Mouse (Mus musculus) forebrain, postnatal 0 days (tissue): ENCODE data around the gene Kiss1. TPM values are rescaled to one million over a fixed set of nuclear protein-coding genes. Genes with fewer than 3 reads are reported as not detected.

Experiments used
- ATAC-seq: fragments of 200-750 bp; cut with Nextera tagmentation; 2 replicates; pipeline ENCODE4 v1.8.0; 2017; ENCODE audit warnings: mild to moderate bottlenecking, moderate library complexity
- DNase-seq: peaks from one replicate; pipeline ENCODE4 v3.0.0-alpha.2; 2015
- H3K27ac ChIP-seq: fragments of 300-500 bp; sonication (generic); 2 replicates; pipeline ENCODE4 v1.5.1; 2014; ENCODE audit warnings: low read depth, mild to moderate bottlenecking, antibody characterized with exemption, low read length, moderate library complexity, mixed read lengths
- H3K27me3 ChIP-seq: fragments of 300-500 bp; sonication (generic); 2 replicates; pipeline ENCODE4 v1.6.1; 2014; ENCODE audit warnings: mild to moderate bottlenecking, low read length, mixed read lengths; ENCODE audit not compliant: insufficient read depth
- H3K36me3 ChIP-seq: fragments of 300-500 bp; sonication (generic); 2 replicates; pipeline ENCODE4 v1.6.1; 2014; ENCODE audit warnings: mild to moderate bottlenecking, moderate library complexity; ENCODE audit not compliant: insufficient read depth
- H3K4me1 ChIP-seq: fragments of 300-500 bp; sonication (generic); 2 replicates; pipeline ENCODE4 v1.6.1; 2014; ENCODE audit warnings: antibody characterized with exemption; ENCODE audit not compliant: insufficient read depth
- H3K4me2 ChIP-seq: fragments of 300-500 bp; sonication (generic); 2 replicates; pipeline ENCODE4 v1.6.1; 2014; ENCODE audit warnings: low read depth, mild to moderate bottlenecking, moderate library complexity
- H3K4me3 ChIP-seq: fragments of 300-500 bp; sonication (generic); 2 replicates; pipeline ENCODE4 v1.5.1; 2014; ENCODE audit warnings: low read depth, low read length, mixed read lengths
- H3K9ac ChIP-seq: fragments of 300-500 bp; sonication (generic); 2 replicates; pipeline ENCODE4 v1.6.1; 2014; ENCODE audit warnings: mild to moderate bottlenecking
- H3K9me3 ChIP-seq: fragments of 300-500 bp; sonication (generic); 2 replicates; pipeline ENCODE4 v1.6.1; 2016; ENCODE audit warnings: low read length
- CTCF ChIP-seq: sonication (generic); IDR thresholded peaks from 2 replicates; pipeline ENCODE4 v1.5.1; 2016; ENCODE audit warnings: antibody characterized with exemption, control low read depth, low read depth
- WGBS: fragments of 180-500 bp; shearing (Covaris S2); extraction: QIAGEN DNeasy Blood & Tissue Kit; methylation state at CpG from one replicate; pipeline ENCODE4 v1.1.7; 2014; 5-methylcytosine and 5-hydroxymethylcytosine counted together
- polyA plus RNA-seq: library from polyadenylated mRNA; unstranded; fragments of >200 nt; fragmentation: Nextera tagmentation; extraction: Ambion mirVana; gene quantifications from 2 replicates; pipeline ENCODE4 v1.2.1, GENCODE M21; 2015
- total RNA-seq: library from RNA; depleted of rRNA; stranded (reverse); fragments of >200 nt; gene quantifications from 2 replicates; pipeline ENCODE4 v1.2.3, GENCODE M21; 2014

The Kiss1 gene
- total and polyA plus RNA-seq, 2 experiments from 2014 or later: not detected

DNA sequence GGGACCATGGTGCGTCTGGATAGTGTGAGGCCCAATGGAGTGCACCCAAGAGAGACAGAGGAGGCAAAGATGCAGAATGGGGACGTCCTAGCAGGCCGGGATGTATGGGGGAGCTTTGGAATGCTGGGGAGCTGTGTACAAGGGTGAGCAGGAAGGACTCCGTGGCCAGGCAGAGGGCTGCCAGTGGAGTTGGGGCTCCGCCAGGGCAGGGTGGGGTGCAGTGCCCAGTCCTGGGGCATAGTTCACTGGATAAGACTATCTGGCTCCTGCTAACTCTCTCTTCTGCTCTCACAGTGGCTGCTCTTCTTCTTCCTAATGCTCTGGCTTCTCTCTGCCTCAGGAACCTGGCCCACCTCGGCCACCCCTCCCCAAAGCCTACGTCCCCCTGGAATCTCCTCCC lies 35.8 kb upstream of the Kiss1 start:
- Histone ChIP-seq H3K4me1 (no peaks in the 10 kb centered on the region), H3K9ac (no peak overlapping the region), H3K36me3 (peaks cover 51% of the 10 kb centered on the region; the same call in 1 of the 2 replicates), H3K9me3 (no peaks in the 10 kb centered on the region), H3K4me2 (no peak overlapping the region), H3K27me3 (no peaks in the 10 kb centered on the region), H3K27ac (no peak overlapping the region), H3K4me3 (no peak overlapping the region)
- DNase-seq (no peak), ATAC-seq (no peak)
- no peak for TF ChIP-seq CTCF
- WGBS: 80% methylated on average over 7 of the region's 7 CpGs

- Histone ChIP-seq H3K36me3 (peaks cover 46% of the 10 kb centered on the region; the same call in 1 of the 2 replicates), H3K4me1 (no peaks in the 10 kb centered on the region), H3K9ac (no peak overlapping the region), H3K27ac (no peak overlapping the region), H3K27me3 (no peaks in the 10 kb centered on the region), H3K4me2 (no peak overlapping the region), H3K9me3 (no peaks in the 10 kb centered on the region), H3K4me3 (no peak overlapping the region)
- TF ChIP-seq CTCF: no peak
- 86% methylated on average over 4 of the region's 4 CpGs for WGBS
- DNase-seq (no peak), ATAC-seq (no peak)
Measured at GRCm38 (mm10) chr1:133287051-133287450, 34.6 kb upstream of the Kiss1 start.

- WGBS: 96% methylated on average over 12 of the region's 12 CpGs
- Histone ChIP-seq H3K4me2 (no peak overlapping the region), H3K9me3 (no peaks in the 10 kb centered on the region), H3K27me3 (no peaks in the 10 kb centered on the region), H3K4me1 (no peaks in the 10 kb centered on the region), H3K36me3 (peaks cover 39% of the 10 kb centered on the region), H3K27ac (no peak overlapping the region), H3K9ac (no peak overlapping the region), H3K4me3 (no peak overlapping the region)
- no peak for DNase-seq
- no peak for TF ChIP-seq CTCF
- no peak for ATAC-seq
Measured at GRCm38 (mm10) chr1:133287880-133288279, 33.8 kb upstream of the Kiss1 start.

DNA sequence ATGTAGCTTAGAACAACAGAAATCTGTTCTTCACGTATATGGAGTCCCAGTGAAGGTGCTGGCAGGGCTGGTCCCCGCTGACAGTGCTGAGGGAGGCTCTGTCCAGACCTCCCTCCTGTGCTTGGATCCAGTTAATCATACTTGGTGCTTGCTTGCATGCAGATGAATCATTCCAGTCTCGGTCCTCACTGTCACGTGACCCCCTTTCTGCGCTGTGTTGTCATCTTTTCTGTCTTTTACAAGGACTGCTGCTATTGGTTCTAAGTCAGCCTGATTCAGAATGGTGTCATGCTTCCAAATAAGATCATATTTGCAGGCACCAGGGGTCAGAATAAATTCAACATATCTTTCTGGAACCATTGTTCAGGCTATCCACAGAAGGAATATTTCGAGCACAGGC lies 29.8 kb upstream of the Kiss1 start:
- Histone ChIP-seq H3K9me3 (no peaks in the 10 kb centered on the region), H3K9ac (no peak overlapping the region), H3K27ac (no peak overlapping the region), H3K27me3 (no peaks in the 10 kb centered on the region), H3K4me1 (no peaks in the 10 kb centered on the region), H3K4me3 (no peak overlapping the region), H3K36me3 (peaks cover 37% of the 10 kb centered on the region), H3K4me2 (no peak overlapping the region)
- no peak for TF ChIP-seq CTCF
- WGBS: 90% methylated on average over 6 of the region's 6 CpGs
- DNase-seq (no peak), ATAC-seq (no peak)

GRCm38 (mm10) chr1:133292608-133293007 lies 29.1 kb upstream of the Kiss1 start:
- ATAC-seq: no peak
- H3K36me3 ChIP-seq: peaks cover 30% of the 10 kb centered on the region

DNA sequence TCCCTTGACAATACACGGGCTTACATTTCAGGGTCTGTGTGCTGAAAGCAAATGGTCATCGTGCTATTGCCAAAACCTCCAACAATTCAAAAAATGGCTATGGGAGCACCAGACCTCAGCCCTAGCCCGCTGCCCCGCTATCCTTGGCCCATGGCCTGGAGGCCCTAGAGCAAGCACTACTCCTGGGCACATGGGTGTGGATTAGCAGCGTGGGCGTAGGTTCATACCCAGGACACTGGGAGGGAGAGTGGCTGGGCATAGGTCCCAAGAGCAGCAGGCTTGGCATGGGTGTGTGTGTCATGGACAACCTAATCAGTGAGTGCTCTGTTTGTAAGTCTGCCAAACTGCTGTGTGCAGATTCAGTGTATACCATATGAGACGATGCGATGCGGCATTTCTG lies 25.3 kb upstream of the Kiss1 start:
- peak; percentile 23; the same call in 1 of the 2 replicates for ATAC-seq

More at GRCm38 (mm10) chr1:133292608-133293007, 29.1 kb upstream of the Kiss1 start:
- peak; percentile 29 for TF ChIP-seq CTCF
- H3K27ac ChIP-seq: no peak overlapping the region
- no peaks in the 10 kb centered on the region for H3K27me3 ChIP-seq
- no peaks in the 10 kb centered on the region for H3K9me3 ChIP-seq
- no peak overlapping the region for H3K4me3 ChIP-seq
- no peak overlapping the region for H3K4me2 ChIP-seq
- no peaks in the 10 kb centered on the region for H3K4me1 ChIP-seq
- DNase-seq: no peak
- no peak overlapping the region for H3K9ac ChIP-seq

GRCm38 (mm10) chr1:133298816-133299215 lies 22.9 kb upstream of the Kiss1 start:
- Histone ChIP-seq H3K4me3 (no peak overlapping the region), H3K27ac (no peak overlapping the region), H3K9me3 (no peaks in the 10 kb centered on the region), H3K9ac (no peak overlapping the region), H3K4me2 (no peak overlapping the region), H3K4me1 (no peaks in the 10 kb centered on the region), H3K27me3 (no peaks in the 10 kb centered on the region), H3K36me3 (peaks cover 19% of the 10 kb centered on the region)
- 49% methylated on average over 14 of the region's 14 CpGs for WGBS
- no peak for ATAC-seq
- no peak for DNase-seq
- TF ChIP-seq CTCF: no peak

More for the DNA sequence above, 25.3 kb upstream of the Kiss1 start:
- Histone ChIP-seq H3K9me3 (no peaks in the 10 kb centered on the region), H3K27ac (no peak overlapping the region), H3K27me3 (no peaks in the 10 kb centered on the region), H3K36me3 (peaks cover 26% of the 10 kb centered on the region), H3K4me1 (no peaks in the 10 kb centered on the region), H3K4me2 (no peak overlapping the region), H3K4me3 (no peak overlapping the region), H3K9ac (no peak overlapping the region)
- 74% methylated on average over 9 of the region's 9 CpGs for WGBS
- no peak for TF ChIP-seq CTCF
- DNase-seq: peak; percentile 20
